Mouse (Mus musculus): ENCODE measurements at regions not wholly inside any gene's neighbourhood (a gene's known extent, or its start where the extent isn't known, plus 50 kb on each side); places are given as distances from the start of the nearest gene placed in this dataset.

DNA sequence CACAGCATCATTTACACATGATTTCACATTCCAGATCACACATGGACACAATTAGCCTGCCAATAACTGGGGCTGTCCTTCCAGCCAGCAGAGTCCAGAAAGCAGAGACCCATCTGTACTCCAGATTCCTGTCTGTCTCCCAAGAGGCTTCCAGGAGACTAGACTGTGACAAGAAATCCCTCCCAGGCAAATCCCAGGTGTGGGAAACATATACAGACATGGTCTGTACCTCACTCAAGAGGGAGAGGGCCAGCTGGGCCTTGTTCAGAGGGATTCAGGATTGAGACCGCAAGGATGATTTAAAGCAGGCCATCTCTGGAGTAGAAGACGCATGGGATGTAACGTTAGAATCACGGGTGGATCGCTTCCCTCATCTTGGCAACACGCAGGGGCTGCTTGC is 182.7 kb upstream of the Prr30 start:
- no peak for DNase-seq (ENCODE audit: low spot score)

DNA sequence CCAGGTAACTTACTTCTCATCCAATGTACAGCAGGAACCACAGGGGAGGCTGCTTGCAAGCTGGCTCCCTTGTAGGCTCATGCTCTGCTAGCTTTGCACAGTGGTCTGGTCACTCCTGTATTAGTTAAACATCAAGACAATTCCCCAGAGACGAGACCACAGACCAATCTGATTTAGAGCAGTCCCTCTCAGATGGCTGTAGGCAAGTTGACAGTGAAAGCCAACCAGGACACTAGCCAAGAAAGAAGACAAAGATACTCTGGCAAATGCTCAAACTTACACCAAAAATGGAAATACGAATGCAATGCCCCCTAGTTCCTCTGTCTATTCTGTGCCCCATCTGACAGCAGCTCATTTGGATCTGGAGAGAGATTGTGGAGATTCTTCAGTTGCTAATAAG is 181.8 kb upstream of the Prr30 start:
- DNase-seq (ENCODE audit: low spot score), result no peak

DNA sequence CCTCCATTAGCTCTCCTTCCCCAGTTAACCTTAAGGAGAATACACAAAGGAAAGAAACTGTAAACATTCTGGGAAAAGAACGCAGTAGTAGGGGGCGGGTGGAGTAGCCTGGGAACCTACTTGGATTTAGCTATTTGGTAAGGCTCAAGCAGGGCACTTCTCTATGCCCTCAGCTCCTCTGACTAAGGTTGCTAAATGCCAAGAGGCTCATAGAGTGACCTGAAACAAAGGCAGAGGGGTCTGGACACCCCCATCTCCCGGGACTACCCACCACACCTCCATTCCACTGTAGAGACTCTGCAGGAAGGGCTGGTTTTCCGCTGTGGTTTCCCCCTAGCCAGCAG is 179.5 kb upstream of the Prr30 start:
- no peak for DNase-seq (ENCODE audit: low spot score)

DNA sequence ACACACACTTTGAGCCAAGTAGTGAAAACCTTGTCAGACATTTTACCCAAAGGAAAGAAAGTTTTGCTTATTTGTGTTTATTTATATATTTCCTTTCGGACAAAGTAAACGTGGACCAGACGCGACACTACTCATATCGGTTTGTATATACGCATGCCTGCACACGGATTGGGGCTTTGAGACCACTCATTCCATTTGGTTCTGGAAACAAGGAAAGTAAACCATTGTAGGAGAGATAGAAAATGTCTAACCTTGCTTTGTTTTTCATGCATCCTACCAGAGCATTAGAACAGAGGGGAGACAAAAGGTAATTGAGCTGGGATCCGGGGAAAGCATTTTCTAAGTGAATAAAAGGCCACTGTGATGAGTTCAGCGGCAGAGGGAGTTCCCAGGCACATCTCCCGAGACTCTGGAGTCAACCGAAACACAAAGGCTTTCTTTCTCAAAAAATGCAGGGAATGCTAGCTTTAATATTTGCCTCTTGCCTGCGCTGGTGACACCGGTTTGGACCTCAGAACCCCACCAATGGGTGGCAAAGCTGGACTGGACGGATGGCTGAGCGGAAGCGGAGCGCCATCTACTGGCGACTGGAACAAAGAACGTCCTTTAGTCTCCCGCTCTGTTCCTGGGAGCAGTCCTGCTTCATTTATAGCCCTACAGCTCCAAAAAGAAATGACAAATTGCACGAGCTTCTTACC is 179.0 kb upstream of the Prr30 start:
- peak; percentile 51 for DNase-seq (ENCODE audit: low spot score)

GRCm38 (mm10) chr14:101378545-101378944 is 178.4 kb upstream of the Prr30 start:
- no peak for DNase-seq (ENCODE audit: low spot score)

GRCm38 (mm10) chr14:101376690-101377089 is 176.6 kb upstream of the Prr30 start:
- no peak for DNase-seq (ENCODE audit: low spot score)

GRCm38 (mm10) chr14:101375833-101376232 is 175.7 kb upstream of the Prr30 start:
- no peak for DNase-seq (ENCODE audit: low spot score)

GRCm38 (mm10) chr14:101373864-101374263 is 173.7 kb upstream of the Prr30 start:
- DNase-seq (ENCODE audit: low spot score), result no peak

- no peak for DNase-seq (ENCODE audit: low spot score)
Measured at GRCm38 (mm10) chr14:101359860-101360259, 159.7 kb upstream of the Prr30 start.

DNA sequence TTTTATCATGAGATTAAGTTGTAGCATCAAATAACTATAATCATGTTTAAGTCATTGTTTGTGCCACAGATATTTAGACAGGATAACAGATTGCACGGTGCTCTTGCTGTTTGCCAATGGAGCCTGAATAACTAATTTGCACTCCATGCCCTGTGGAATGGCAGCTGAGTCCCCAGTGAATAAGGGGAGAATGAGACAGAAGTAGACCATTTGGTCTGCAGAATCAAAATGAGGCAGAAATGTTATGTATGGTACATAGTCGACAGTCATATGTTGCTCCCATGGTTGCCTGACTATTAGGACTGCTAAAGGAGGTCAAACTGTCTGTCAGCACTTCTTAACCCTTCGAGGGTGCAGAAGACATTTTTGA is 152.9 kb upstream of the Prr30 start:
- DNase-seq (ENCODE audit: low spot score), result no peak

DNA sequence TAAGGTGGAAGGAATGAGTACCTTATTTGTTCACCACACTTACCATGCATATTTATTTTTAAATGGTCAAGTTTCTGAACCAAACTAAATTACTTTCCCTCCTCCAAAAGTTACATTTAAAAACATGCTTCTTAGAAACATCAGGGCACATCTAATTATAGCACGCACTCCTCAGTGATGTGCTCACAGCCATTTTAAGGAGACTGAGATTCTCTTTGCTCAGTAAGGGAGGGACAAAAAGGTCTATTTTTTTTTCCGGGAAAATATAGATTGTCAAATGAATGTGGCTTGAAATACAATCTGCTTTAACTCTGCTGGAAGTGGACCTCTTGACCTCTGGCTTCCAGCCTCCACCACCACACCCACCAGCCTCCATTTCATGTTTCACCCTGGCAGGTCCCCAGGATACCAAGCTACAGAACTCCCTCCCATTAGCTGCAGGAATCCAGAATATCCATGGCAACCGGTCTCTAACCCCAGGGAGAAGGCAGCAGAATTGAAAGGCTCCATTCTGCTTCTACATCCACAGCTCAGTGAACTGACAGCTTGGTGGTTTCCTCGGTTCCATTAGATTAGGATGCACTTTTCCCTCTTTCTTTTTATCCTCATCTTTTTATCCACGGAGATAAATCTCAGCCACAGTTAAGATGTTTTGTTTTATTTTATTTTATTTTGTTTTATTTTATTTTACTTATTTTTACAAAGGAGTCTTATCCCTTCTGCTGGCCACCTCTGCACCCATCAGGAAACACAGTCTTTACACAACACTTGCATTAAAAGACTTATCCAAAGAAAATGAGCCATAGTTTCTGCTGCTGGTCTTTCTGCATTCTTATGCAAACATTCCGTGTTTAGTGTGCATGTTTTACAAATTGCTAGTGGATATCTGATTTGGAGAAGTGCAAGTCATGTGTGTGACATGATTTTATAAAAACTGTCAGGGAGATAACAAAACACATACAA is 152.2 kb upstream of the Prr30 start:
- peak; percentile 8 for DNase-seq (ENCODE audit: low spot score)

- DNase-seq (ENCODE audit: low spot score), result no peak
Measured at GRCm38 (mm10) chr14:101340331-101340730, 140.2 kb upstream of the Prr30 start.

DNA sequence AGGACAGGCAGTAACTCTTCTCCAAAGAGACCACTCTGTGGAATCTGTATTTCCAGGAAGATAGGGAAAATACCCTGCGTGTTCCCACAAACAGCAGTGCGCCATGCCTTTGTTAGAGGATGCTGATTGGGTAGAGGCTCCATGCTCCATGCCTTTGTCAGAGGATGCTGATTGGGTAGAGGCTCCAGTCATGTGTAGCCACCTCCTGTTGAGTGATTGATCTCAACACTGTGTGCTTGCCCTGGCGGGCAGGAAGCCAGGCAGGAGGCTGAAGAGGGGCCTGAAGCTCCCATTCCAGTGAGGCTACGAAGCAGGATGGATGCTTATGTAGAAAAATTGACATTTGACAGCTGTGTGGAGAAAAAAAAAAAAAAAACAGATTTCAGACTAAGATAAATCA is 131.9 kb upstream of the Prr30 start:
- DNase-seq (ENCODE audit: low spot score), result no peak

GRCm38 (mm10) chr14:101327421-101327820 is 127.3 kb upstream of the Prr30 start:
- no peak for DNase-seq (ENCODE audit: low spot score)

GRCm38 (mm10) chr14:101326477-101326941 is 126.4 kb upstream of the Prr30 start:
- DNase-seq (ENCODE audit: low spot score), result no peak

DNA sequence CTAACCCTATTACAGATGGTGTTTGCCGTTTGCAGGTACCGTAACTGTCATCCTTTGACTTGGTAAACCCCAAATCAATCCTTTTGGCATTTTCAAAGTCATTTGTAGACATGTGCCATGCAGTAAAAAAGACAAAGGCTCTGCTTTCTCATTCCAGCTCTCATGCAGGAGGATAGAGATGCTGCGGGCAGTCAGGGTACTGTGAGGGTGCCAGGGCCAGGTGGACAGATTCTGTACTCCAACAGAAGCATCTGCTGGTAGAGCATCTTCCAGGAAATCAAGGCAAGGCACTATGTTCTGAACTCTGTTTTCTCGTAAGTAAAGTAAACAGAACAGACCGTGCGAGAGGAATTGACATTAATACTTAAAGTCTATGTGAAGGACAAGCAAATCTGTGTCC is 123.2 kb upstream of the Prr30 start:
- no peak for DNase-seq (ENCODE audit: low spot score)

- DNase-seq (ENCODE audit: low spot score), result no peak
Measured at GRCm38 (mm10) chr14:101307920-101308319, 107.8 kb upstream of the Prr30 start.

DNA sequence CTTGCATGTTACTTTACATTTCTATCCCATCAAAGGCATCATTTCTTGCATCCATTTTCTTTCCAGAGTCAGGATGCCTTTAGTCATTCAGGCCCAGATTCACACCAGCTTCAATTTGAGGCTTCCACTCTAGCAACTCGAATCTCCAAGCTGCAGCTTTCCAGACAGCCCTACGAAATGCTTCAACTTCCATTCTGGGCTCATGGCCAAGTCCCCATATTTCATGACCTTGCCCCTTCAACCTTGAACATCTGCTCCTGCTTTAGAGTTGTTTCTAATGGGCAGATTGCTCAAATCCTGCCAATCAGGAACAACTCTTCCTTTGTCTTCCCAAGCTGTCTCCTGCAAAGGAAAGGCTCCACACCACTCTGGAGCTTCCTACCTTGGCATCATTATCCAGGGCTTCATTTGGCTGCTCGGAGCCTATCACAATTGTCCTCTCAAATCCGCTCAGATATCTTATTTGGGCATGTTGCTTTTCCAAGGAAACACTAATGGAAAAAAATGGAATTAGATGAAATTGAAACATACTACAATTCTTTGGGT is 104.4 kb upstream of the Prr30 start:
- no peak for DNase-seq (ENCODE audit: low spot score)

GRCm38 (mm10) chr14:101297841-101298240 is 97.7 kb upstream of the Prr30 start:
- no peak for DNase-seq (ENCODE audit: low spot score)

- DNase-seq (ENCODE audit: low spot score), result peak; percentile 29
Measured at GRCm38 (mm10) chr14:101294693-101295092, 94.6 kb upstream of the Prr30 start.

DNA sequence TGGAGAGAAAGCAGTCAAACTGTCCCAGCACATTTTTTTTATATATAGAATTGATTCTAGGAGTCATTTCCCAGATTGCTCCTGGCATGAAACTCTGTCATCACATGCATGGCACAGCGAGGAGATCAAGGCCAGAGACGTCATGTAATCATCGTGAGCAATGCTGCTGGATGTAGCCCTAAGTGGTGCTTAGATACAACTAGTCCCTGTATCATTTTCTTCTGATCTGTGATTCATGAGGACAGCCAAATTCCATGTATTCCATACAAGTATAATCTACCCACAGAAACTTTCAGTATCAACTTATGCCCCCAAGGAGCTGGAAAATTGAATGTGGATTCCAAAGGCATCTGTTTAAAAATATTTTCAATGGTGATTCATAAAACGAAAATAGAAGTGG is 87.6 kb upstream of the Prr30 start:
- no peak for DNase-seq (ENCODE audit: low spot score)

- no peak for DNase-seq (ENCODE audit: low spot score)
Measured at GRCm38 (mm10) chr14:101269048-101269789, 69.1 kb upstream of the Prr30 start.

Measured in left cerebral cortex, adult 11 months (tissue).